Comparison of ENCODE assay signal across 9 mouse cellular contexts in the genomic region with DNA sequence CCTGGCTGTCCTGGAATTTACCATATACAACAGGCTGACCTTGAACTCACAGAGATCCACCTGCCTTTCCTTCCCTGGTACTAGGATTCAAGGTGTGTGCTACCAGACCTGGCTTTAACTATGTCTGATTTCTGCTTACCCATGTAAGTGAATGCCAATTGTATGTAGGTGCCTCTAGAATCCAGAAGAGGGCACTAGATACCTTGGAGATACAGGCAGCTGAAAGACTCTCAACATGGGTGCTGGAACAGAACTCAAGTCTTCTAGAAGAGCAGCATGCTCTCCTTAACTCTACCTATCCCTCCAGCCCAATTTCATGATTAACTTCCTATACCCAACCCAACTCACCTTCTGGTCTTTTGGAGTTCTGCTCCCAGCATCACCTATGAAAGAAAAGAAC. TPM values are rescaled to one million over a fixed set of nuclear protein-coding genes. Genes with fewer than 3 reads are reported as not detected.
A peak's percentile ranks its signal among the peaks of the same experiment; 100 is the strongest.
DNase-seq lines count a peak whose midpoint lies in the region; ATAC-seq and TF ChIP-seq lines count a peak whose summit lies in the region.
"Had no signal": no experiment of that assay in that cellular context is flagged by ENCODE, and none has a peak within 500 bp of the region (broad histone marks: within the 10 kb centered on the region; RNA-seq: fewer than 3 reads in every experiment).

No protein-coding gene starts in this region.

- no peaks in the 10 kb centered on the region for H3K27me3 ChIP-seq in spleen, adult 2 months (ENCODE audit: control insufficient read depth, insufficient read depth, low read length)
- H3K27me3 ChIP-seq: embryonic facial prominence, embryonic 13.5 days had no signal

- peak; percentile 94 for ATAC-seq in megakaryocyte progenitor cell, adult 5-6 weeks (replicated peaks; ENCODE audit: poor library complexity)

- H3K4me1 ChIP-seq in spleen, adult 2 months (ENCODE audit: control insufficient read depth, insufficient read depth, insufficient read length), result no peaks in the 10 kb centered on the region
- H3K4me1 ChIP-seq: embryonic facial prominence, embryonic 13.5 days had no signal

- intact Hi-C loops in gastrocnemius, adult 2 months (cut with DNase I), result loop anchor here (2.0 to 10.0 kb wide), 3 partner anchors 45 to 495 kb away; no protein-coding TSS in a partner anchor

- TF ChIP-seq POLR2A in spleen, adult 2 months (IDR thresholded peaks at IDR 0.05; ENCODE audit: low read depth, low read length), result no peak

- H3K36me3 ChIP-seq in spleen, adult 2 months (ENCODE audit: control insufficient read depth, insufficient read depth, low read length), result peaks cover 22% of the 10 kb centered on the region

- no peak overlapping the region for H3K4me3 ChIP-seq in gastrocnemius, adult 2 months
- H3K4me3 ChIP-seq in spleen, adult 2 months (ENCODE audit: extremely low read depth, insufficient read depth, insufficient read length), result no peak overlapping the region
- H3K4me3 ChIP-seq: embryonic facial prominence, embryonic 13.5 days had no signal

- DNase-seq in gastrocnemius, adult 2 months, result no peak
- no peak for DNase-seq in gastrocnemius, postnatal 25 days
- peak in 1 of 2 experiments; percentile 37 for DNase-seq in spleen, adult 2 months (ENCODE audit: low read depth in 1 of 2, low spot score in 2 of 2)
- no peak for DNase-seq in spleen, adult 12 weeks (ENCODE audit: low spot score)
- peak; percentile 47 for DNase-seq in c-Kit-positive CD71-positive TER-119-positive erythroid progenitor cells, embryonic 14.5 days (ENCODE audit: low spot score)
- no peak for DNase-seq in gastrocnemius, postnatal 4 days (ENCODE audit: low spot score in 2 of 2)
- DNase-seq in ovary, postnatal 10 days (ENCODE audit: low spot score), result no peak

- peak; percentile 81 for TF ChIP-seq CTCF in gastrocnemius, adult 2 months (IDR thresholded peaks at IDR 0.05)
- peak; percentile 23; the same call in 1 of the 2 replicates for TF ChIP-seq CTCF in spleen, adult 2 months (IDR thresholded peaks at IDR 0.05; ENCODE audit: extremely low read depth, insufficient read depth, insufficient read length, insufficient replicate concordance)

- H3K27ac ChIP-seq in gastrocnemius, adult 2 months, result no peak overlapping the region
- no peak overlapping the region for H3K27ac ChIP-seq in spleen, adult 2 months (ENCODE audit: insufficient read depth, low read length)
- H3K27ac ChIP-seq: embryonic facial prominence, embryonic 13.5 days had no signal

RNA-seq across cellular contexts. Expression of a gene that starts 7.5 kb away (rescaled TPM):
- 10 to 100 TPM; 10.6 to 11.7 TPM for total RNA-seq in gastrocnemius, adult 2 months (2021)
- total RNA-seq in gastrocnemius, postnatal 25 days (2021), result 10 to 100 TPM; 10.2 to 11.8 TPM
- 9.4 and 10.4 TPM in 2 replicates for polyA plus RNA-seq in spleen, adult 2 months (2012; rRNA removed)
- total RNA-seq in megakaryocyte progenitor cell, adult 5-6 weeks (2015), result 37.0 and 37.8 TPM in 2 replicates
- total RNA-seq in megakaryocyte progenitor cell, adult 5-6 weeks (2017), result 31.5 and 34.7 TPM in 2 replicates
- total RNA-seq in gastrocnemius, postnatal 4 days (2021), result 10 to 100 TPM; 22.5 to 24.5 TPM

RNA-seq across cellular contexts. Expression of a gene that starts 34.9 kb away (rescaled TPM):
- 10 to 100 TPM; 19.6 to 23.4 TPM for total RNA-seq in gastrocnemius, adult 2 months (2021)
- total RNA-seq in gastrocnemius, postnatal 25 days (2021), result 10 to 100 TPM; 20.3 to 21.7 TPM
- 95.7 and 101 TPM in 2 replicates for polyA plus RNA-seq in spleen, adult 2 months (2012; rRNA removed)
- total RNA-seq in megakaryocyte progenitor cell, adult 5-6 weeks (2015), result 193 and 203 TPM in 2 replicates
- 91.3 and 98.4 TPM in 2 replicates for total RNA-seq in megakaryocyte progenitor cell, adult 5-6 weeks (2017)
- total RNA-seq in gastrocnemius, postnatal 4 days (2021), result 10 to 100 TPM; 56.0 to 61.5 TPM

RNA-seq across cellular contexts. Expression of a gene that starts 42.5 kb away (rescaled TPM):
- not detected for total RNA-seq in gastrocnemius, adult 2 months (2021)
- total RNA-seq in gastrocnemius, postnatal 25 days (2021), result under 1 TPM; 0.15 to 0.27 TPM
- 2.6 and 2.7 TPM in 2 replicates for polyA plus RNA-seq in spleen, adult 2 months (2012; rRNA removed)
- total RNA-seq in megakaryocyte progenitor cell, adult 5-6 weeks (2015), result 11.2 and 15.9 TPM in 2 replicates
- 5.5 and 7.0 TPM in 2 replicates for total RNA-seq in megakaryocyte progenitor cell, adult 5-6 weeks (2017)
- total RNA-seq in gastrocnemius, postnatal 4 days (2021), result 1 to 10 TPM in 1 of 2 experiments, under 1 TPM in 1; 0.57 to 1.1 TPM

RNA-seq across cellular contexts. Expression of a gene that starts 53.1 kb away (rescaled TPM):
- total RNA-seq in gastrocnemius, adult 2 months (2021), result not detected
- not detected for total RNA-seq in gastrocnemius, postnatal 25 days (2021)
- polyA plus RNA-seq in spleen, adult 2 months (2012; rRNA removed), result not detected in 2 replicates
- not detected in 2 replicates for total RNA-seq in megakaryocyte progenitor cell, adult 5-6 weeks (2015)
- not detected in 2 replicates for total RNA-seq in megakaryocyte progenitor cell, adult 5-6 weeks (2017)
- not detected for total RNA-seq in gastrocnemius, postnatal 4 days (2021)
- polyA plus RNA-seq: embryonic facial prominence, embryonic 13.5 days had no signal
